Mouse (Mus musculus): ENCODE measurements around the gene Akap6. TPM values are rescaled to one million over a fixed set of nuclear protein-coding genes. Genes with fewer than 3 reads are reported as not detected.

Gene Akap6
- polyA plus RNA-seq, 1 experiment from 2014 or later = 19.4 TPM

GRCm38 (mm10) chr12:52764046-52764445 lies 64.9 kb downstream of the Akap6 start:
- Histone ChIP-seq H3K27me3 (no peaks in the 10 kb centered on the region), H3K27ac (replicated peaks) (no peak overlapping the region), H3K9ac (replicated peaks) (no peak overlapping the region), H3K9me3 (no peaks in the 10 kb centered on the region), H3K4me2 (replicated peaks) (no peak overlapping the region), H3K36me3 (0 out of 2 replicates have a peak, but pooled peaks cover under 1% of the 10 kb centered on the region), H3K4me3 (no peak overlapping the region), H3K4me1 (no peaks in the 10 kb centered on the region)
- no peak for ATAC-seq (replicated peaks)
- 84% methylated on average over 2 of the region's 2 CpGs for WGBS

- H3K4me1 ChIP-seq = peaks cover 3% of the 10 kb centered on the region; the same call in 1 of the 2 replicates
- H3K9me3 ChIP-seq = no peaks in the 10 kb centered on the region
- no peaks in the 10 kb centered on the region for H3K36me3 ChIP-seq
- no peak overlapping the region for H3K27ac ChIP-seq (replicated peaks)
- ATAC-seq (replicated peaks) = no peak
- no peaks in the 10 kb centered on the region for H3K27me3 ChIP-seq
- H3K4me3 ChIP-seq = no peak overlapping the region
- no peak overlapping the region for H3K9ac ChIP-seq (replicated peaks)
- 84% methylated on average over 3 of the region's 3 CpGs for WGBS
- H3K4me2 ChIP-seq (replicated peaks) = no peak overlapping the region
Measured at GRCm38 (mm10) chr12:52764810-52765209, 65.6 kb downstream of the Akap6 start.

GRCm38 (mm10) chr12:52769561-52769960 lies 70.4 kb downstream of the Akap6 start:
- H3K4me2 ChIP-seq (replicated peaks) = no peak overlapping the region
- 59% methylated on average over 3 of the region's 3 CpGs for WGBS
- ATAC-seq (replicated peaks) = no peak
- H3K36me3 ChIP-seq = no peaks in the 10 kb centered on the region
- H3K9me3 ChIP-seq = no peaks in the 10 kb centered on the region
- H3K27me3 ChIP-seq = no peaks in the 10 kb centered on the region
- no peak overlapping the region for H3K27ac ChIP-seq (replicated peaks)
- peaks cover 41% of the 10 kb centered on the region for H3K4me1 ChIP-seq
- H3K9ac ChIP-seq (replicated peaks) = no peak overlapping the region
- H3K4me3 ChIP-seq = no peak overlapping the region

GRCm38 (mm10) chr12:52771931-52772330 lies 72.7 kb downstream of the Akap6 start:
- no peaks in the 10 kb centered on the region for H3K36me3 ChIP-seq
- no peak overlapping the region for H3K4me2 ChIP-seq (replicated peaks)
- ATAC-seq (replicated peaks) = peak; percentile 66; the same call in 1 of the 2 replicates
- peaks cover 46% of the 10 kb centered on the region for H3K4me1 ChIP-seq
- no peak overlapping the region for H3K4me3 ChIP-seq
- 43% methylated on average over 7 of the region's 7 CpGs for WGBS
- no peak overlapping the region; the same call in 1 of the 2 replicates for H3K27ac ChIP-seq (replicated peaks)
- H3K27me3 ChIP-seq = no peaks in the 10 kb centered on the region
- no peaks in the 10 kb centered on the region for H3K9me3 ChIP-seq
- no peak overlapping the region for H3K9ac ChIP-seq (replicated peaks)

- ATAC-seq (replicated peaks) = peak; percentile 11; the same call in 1 of the 2 replicates
- no peak overlapping the region for H3K4me3 ChIP-seq
Measured at GRCm38 (mm10) chr12:52772494-52773280, 73.5 kb downstream of the Akap6 start.

GRCm38 (mm10) chr12:52773847-52774246 lies 74.7 kb downstream of the Akap6 start:
- H3K27ac ChIP-seq (replicated peaks) = peak overlapping the region; percentile 19
- ATAC-seq (replicated peaks) = peak; percentile 47; the same call in 1 of the 2 replicates
- H3K4me2 ChIP-seq (replicated peaks) = no peak overlapping the region
- H3K4me1 ChIP-seq = peaks cover 46% of the 10 kb centered on the region
- no peaks in the 10 kb centered on the region for H3K36me3 ChIP-seq
- no peak overlapping the region for H3K9ac ChIP-seq (replicated peaks)
- H3K4me3 ChIP-seq = no peak overlapping the region
- H3K27me3 ChIP-seq = no peaks in the 10 kb centered on the region
- WGBS = 20% methylated on average over 3 of the region's 3 CpGs
- no peaks in the 10 kb centered on the region for H3K9me3 ChIP-seq

More at GRCm38 (mm10) chr12:52772494-52773280, 73.5 kb downstream of the Akap6 start:
- WGBS = 32% methylated on average over 10 of the region's 11 CpGs
- Histone ChIP-seq H3K27ac (replicated peaks) (peak overlapping the region; percentile 38; the same call in 1 of the 2 replicates), H3K4me2 (replicated peaks) (no peak overlapping the region), H3K27me3 (no peaks in the 10 kb centered on the region), H3K9me3 (no peaks in the 10 kb centered on the region), H3K9ac (replicated peaks) (no peak overlapping the region), H3K4me1 (peaks cover 46% of the 10 kb centered on the region), H3K36me3 (no peaks in the 10 kb centered on the region)

- ATAC-seq (replicated peaks) = 0 out of 2 replicates have a peak, but pooled peaks have one; percentile 39
- H3K9me3 ChIP-seq = no peaks in the 10 kb centered on the region
- H3K36me3 ChIP-seq = no peaks in the 10 kb centered on the region
- H3K4me3 ChIP-seq = no peak overlapping the region
- H3K27me3 ChIP-seq = no peaks in the 10 kb centered on the region
- H3K4me2 ChIP-seq (replicated peaks) = no peak overlapping the region
- peak overlapping the region; percentile 72 for H3K27ac ChIP-seq (replicated peaks)
- H3K9ac ChIP-seq (replicated peaks) = no peak overlapping the region
- H3K4me1 ChIP-seq = peaks cover 46% of the 10 kb centered on the region
- 5% methylated on average over 6 of the region's 6 CpGs for WGBS
Measured at GRCm38 (mm10) chr12:52774382-52774781, 75.2 kb downstream of the Akap6 start.

- WGBS = 30% methylated on average over 5 of the region's 5 CpGs
- Histone ChIP-seq H3K36me3 (no peaks in the 10 kb centered on the region), H3K4me2 (replicated peaks) (no peak overlapping the region), H3K4me1 (peaks cover 15% of the 10 kb centered on the region), H3K27ac (replicated peaks) (no peak overlapping the region), H3K27me3 (no peaks in the 10 kb centered on the region), H3K9me3 (no peaks in the 10 kb centered on the region), H3K4me3 (no peak overlapping the region), H3K9ac (replicated peaks) (no peak overlapping the region)
- no peak for ATAC-seq (replicated peaks)
Measured at GRCm38 (mm10) chr12:52780216-52780615, 81.0 kb downstream of the Akap6 start.

GRCm38 (mm10) chr12:52781066-52781465 lies 81.9 kb downstream of the Akap6 start:
- Histone ChIP-seq H3K27me3 (no peaks in the 10 kb centered on the region), H3K4me2 (replicated peaks) (no peak overlapping the region), H3K4me1 (peaks cover 15% of the 10 kb centered on the region), H3K9ac (replicated peaks) (no peak overlapping the region), H3K36me3 (no peaks in the 10 kb centered on the region), H3K27ac (replicated peaks) (no peak overlapping the region), H3K4me3 (no peak overlapping the region), H3K9me3 (no peaks in the 10 kb centered on the region)
- WGBS = 68% methylated on average over 7 of the region's 7 CpGs
- no peak for ATAC-seq (replicated peaks)

- peak; percentile 75 for ATAC-seq (replicated peaks)
- WGBS = 7% methylated on average over 14 of the region's 14 CpGs
- Histone ChIP-seq H3K9me3 (no peaks in the 10 kb centered on the region), H3K4me1 (peaks cover 18% of the 10 kb centered on the region), H3K27me3 (no peaks in the 10 kb centered on the region), H3K27ac (replicated peaks) (peak overlapping the region; percentile 53), H3K9ac (replicated peaks) (0 out of 2 replicates have a peak overlapping the region, but pooled peaks have one; percentile 4), H3K4me2 (replicated peaks) (peak overlapping the region; percentile 39), H3K4me3 (peak overlapping the region; percentile 27), H3K36me3 (no peaks in the 10 kb centered on the region)
Measured at GRCm38 (mm10) chr12:52782902-52783441, 83.8 kb downstream of the Akap6 start.

- Histone ChIP-seq H3K9ac (replicated peaks) (no peak overlapping the region), H3K27me3 (no peaks in the 10 kb centered on the region), H3K27ac (replicated peaks) (no peak overlapping the region), H3K36me3 (no peaks in the 10 kb centered on the region), H3K4me1 (peaks cover 25% of the 10 kb centered on the region), H3K4me3 (no peak overlapping the region), H3K4me2 (replicated peaks) (no peak overlapping the region), H3K9me3 (no peaks in the 10 kb centered on the region)
- no peak for ATAC-seq (replicated peaks)
Measured at GRCm38 (mm10) chr12:52785217-52785616, 86.0 kb downstream of the Akap6 start.

- no peak overlapping the region; the same call in 1 of the 2 replicates for H3K9ac ChIP-seq (replicated peaks)
- H3K36me3 ChIP-seq = no peaks in the 10 kb centered on the region
- 0 out of 2 replicates have a peak overlapping the region, but pooled peaks have one; percentile 2 for H3K4me2 ChIP-seq (replicated peaks)
- H3K9me3 ChIP-seq = no peaks in the 10 kb centered on the region
- H3K4me3 ChIP-seq = no peak overlapping the region
- no peaks in the 10 kb centered on the region for H3K27me3 ChIP-seq
- ATAC-seq (replicated peaks) = peak; percentile 47
- WGBS = 7% methylated on average over 8 of the region's 8 CpGs
- H3K4me1 ChIP-seq = peaks cover 20% of the 10 kb centered on the region
- 0 out of 2 replicates have a peak overlapping the region, but pooled peaks have one; percentile 15 for H3K27ac ChIP-seq (replicated peaks)
Measured at GRCm38 (mm10) chr12:52790350-52790768, 91.2 kb downstream of the Akap6 start.
